Mouse (Mus musculus): ENCODE results near the gene Dok7.

Dok7 gene

GRCm38 (mm10) chr5:35117633-35118032 lies 61.1 kb downstream of the Dok7 start:
- no peak for DNase-seq (ENCODE audit: low spot score)

- DNase-seq (ENCODE audit: low spot score) = no peak
Observed at GRCm38 (mm10) chr5:35118418-35118817, 61.9 kb downstream of the Dok7 start.

GRCm38 (mm10) chr5:35120024-35120423 lies 63.5 kb downstream of the Dok7 start:
- DNase-seq (ENCODE audit: low spot score) = no peak

DNA sequence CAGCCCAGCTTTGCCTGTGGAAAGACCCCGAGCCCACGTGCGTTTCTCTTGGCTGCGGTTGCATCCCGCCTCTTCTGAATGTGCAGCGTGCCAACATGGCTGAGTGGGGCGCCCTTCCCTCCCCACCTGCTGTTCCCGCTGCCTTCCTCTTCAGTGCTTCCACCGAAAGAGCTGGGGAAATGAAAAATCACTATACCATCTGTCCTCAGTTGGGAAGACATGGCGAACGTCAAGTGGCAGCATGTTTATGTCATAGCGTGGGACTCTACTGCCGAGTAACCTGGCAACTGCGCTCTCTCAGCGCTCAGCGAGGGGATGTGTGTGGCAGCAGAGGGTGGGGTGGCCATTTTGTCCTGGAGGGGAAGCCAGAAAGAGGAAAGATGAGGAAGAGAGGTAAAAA lies 72.6 kb downstream of the Dok7 start:
- no peak for DNase-seq (ENCODE audit: low spot score)

- no peak for DNase-seq (ENCODE audit: low spot score)
Observed at GRCm38 (mm10) chr5:35129767-35130191, 73.2 kb downstream of the Dok7 start.

- no peak for DNase-seq (ENCODE audit: low spot score)
Observed at GRCm38 (mm10) chr5:35131237-35131636, 74.7 kb downstream of the Dok7 start.

DNA sequence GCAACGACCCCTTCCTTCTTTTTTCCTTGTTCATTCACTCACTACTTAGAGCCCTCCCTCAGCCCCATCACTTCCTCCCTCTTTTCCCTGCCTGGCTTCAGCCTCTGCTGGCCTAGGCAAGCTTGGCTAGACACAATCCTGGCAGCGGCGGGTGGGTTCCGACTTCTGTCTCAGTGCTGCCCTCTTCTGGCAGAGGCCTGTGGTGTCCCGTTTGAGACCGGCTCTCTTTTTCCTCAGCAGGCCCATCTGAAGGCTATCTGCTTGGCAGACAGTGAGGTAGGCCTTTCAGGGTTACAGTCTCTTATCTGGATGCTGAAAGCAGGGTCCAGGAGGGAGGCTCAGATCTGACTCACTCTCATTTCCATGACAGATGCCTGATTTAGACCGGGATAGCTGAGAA lies 75.2 kb downstream of the Dok7 start:
- DNase-seq (ENCODE audit: low spot score) = peak; percentile 51

GRCm38 (mm10) chr5:35132278-35132980 lies 75.9 kb downstream of the Dok7 start:
- DNase-seq (ENCODE audit: low spot score) = no peak

- DNase-seq (ENCODE audit: low spot score) = no peak
Observed at GRCm38 (mm10) chr5:35133468-35133867, 76.9 kb downstream of the Dok7 start.

DNA sequence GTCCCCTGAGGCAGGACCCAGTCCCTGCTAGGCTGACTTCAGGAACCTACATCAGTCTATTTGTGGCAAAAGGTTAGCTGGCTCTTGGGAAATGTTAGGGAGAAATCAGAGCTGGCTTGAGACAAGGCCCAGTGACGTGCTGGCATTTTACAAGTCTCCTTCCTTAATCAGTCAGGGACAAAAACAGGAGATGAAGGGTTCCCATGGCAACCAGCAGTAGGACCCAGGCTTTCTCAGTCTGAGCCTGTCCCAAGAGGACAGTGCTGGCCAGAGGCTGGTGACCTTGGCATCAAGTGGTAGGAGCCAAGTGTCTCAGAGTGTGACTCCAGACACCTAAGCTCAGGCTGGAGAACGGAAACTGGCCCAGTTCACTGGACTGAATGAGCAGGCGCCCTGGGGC lies 77.7 kb downstream of the Dok7 start:
- DNase-seq (ENCODE audit: low spot score) = no peak

DNA sequence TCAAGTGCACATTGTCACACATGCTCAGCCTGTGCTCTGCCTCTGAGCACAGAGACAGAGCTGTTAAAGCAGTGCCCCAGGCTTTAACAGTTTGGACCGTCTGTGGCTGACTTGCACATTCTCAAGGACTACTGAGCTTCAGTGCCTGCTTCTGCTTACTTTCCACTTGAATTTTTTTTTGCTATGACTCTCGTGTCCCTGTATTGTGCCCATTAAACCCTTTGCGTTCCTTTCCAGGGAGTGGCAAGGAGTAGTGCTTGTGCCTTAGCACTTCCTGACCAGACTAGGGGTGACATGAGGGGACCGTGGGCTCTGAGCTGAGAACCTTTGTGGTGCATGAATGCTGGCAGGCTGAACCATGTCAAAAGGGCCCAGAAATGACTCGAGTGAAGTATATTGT lies 79.3 kb downstream of the Dok7 start:
- DNase-seq (ENCODE audit: low spot score) = no peak
